Mouse (Mus musculus) olfactory bulb, adult 2 months (tissue): ENCODE results near the gene Sh2b3.

ENCODE experiments used
- CTCF ChIP-seq: fragments of 200-500 bp; IDR thresholded peaks from 2 replicates; pipeline ENCODE4 v1.5.1; 2012; ENCODE audit warnings: low read depth, mild to moderate bottlenecking, low read length, moderate library complexity; ENCODE audit not compliant: insufficient read depth
- POLR2A ChIP-seq: fragments of 200-500 bp; IDR thresholded peaks from 2 replicates; pipeline ENCODE4 v1.6.1; 2012; ENCODE audit warnings: mild to moderate bottlenecking, low read depth, low read length, moderate library complexity; ENCODE audit not compliant: insufficient read depth

DNA sequence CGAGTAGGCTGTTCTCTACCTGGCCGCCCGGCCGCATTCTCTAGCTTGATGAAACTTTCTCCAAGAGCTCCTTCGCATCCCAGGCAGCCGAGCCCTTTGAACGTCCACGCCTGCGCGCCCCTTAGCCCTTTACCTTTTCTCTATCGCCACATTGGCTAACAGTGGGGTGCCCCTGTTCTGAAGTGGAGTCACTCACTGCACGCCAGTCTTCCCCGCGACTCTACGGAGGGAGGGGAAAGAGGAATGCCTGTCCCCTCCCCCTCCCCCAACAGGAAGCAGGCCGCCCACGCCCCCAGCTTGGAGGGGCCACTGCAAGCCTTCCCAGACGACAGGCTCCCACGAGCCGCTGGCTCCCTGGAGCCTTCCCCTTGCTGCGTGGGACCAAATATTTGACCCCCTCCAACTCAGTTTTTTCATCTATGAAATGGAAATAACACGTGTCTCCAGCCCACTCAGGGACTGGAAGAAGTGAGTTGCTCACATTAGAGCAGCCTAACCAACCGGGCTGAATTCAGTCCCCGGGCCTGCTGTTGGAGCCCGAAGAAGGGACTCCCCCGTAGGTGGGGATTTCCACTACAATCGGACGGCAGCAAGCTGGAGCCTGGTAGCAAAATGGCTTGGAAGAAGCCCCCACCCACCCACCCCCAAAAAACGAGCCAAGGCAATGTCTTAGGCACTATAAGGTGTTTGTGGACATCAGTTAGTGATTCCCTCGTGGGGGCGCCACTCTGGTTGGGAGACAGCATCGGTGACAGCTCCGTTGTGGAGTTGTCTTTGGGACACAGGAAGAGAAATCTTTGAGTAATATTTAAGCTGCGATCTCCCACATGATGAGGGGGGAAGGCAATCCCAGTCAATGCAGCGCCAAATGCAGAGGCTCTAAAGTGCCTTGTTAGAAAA lies at the start of gene Sh2b3:
- TF ChIP-seq POLR2A: no peak
- TF ChIP-seq CTCF: no peak
